Mouse (Mus musculus) gastrocnemius, postnatal 4 days (tissue): ENCODE results near the gene Klrg1. TPM values are rescaled to one million over a fixed set of nuclear protein-coding genes. Genes with fewer than 3 reads are reported as not detected.

Source experiments
- DNase-seq, 2 experiments: peaks; one replicate each; pipeline ENCODE4 v3.0.0; 2021 to 2022; ENCODE audit warnings: low spot score in 2 of 2, mixed read lengths in 2 of 2
- total RNA-seq, 2 experiments: library from RNA; stranded (reverse); gene quantifications; 2 replicates each; pipeline ENCODE4 v1.2.3; 2021

Klrg1 gene
- total RNA-seq, 2 experiments from 2014 or later = not detected

DNA sequence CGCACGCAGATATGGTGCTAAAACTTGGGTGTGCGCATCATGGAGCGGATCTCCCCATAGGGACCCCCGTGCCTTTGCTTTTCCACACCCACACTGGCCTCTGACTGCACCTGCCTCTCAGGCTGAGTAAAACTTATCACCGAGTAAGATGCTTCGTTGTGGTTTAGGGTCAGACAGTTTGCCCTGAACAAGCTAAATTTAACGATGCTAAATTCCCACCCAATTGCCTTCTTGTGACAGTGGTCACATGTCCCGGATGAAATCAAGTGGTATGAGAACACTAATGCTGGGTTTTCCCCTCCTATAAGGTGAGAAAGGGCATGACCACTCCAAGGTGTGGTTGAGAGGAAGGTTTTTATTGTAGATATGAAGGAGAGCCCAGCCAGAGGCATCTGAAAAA lies 11.1 kb upstream of the Klrg1 start:
- no peak for DNase-seq

DNA sequence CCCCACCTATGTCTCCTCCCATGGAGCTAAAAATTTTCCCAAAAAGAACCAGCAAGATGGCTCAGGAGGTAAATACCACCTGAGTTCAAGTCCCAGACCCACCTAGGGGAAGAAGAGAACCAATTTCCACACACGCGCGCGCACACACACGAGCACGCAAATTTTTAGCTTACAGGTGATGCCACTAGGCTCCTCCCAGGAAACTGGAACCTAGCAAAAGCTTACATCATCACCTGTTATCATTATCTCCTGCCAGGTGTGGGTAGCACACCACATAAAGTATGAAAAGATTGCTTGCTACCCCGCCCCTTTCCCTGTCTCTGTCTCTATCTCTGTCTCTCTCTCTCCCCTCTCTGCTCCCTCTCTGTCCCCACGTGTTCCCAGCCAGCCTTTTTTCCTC lies 10.4 kb upstream of the Klrg1 start:
- DNase-seq = no peak

DNA sequence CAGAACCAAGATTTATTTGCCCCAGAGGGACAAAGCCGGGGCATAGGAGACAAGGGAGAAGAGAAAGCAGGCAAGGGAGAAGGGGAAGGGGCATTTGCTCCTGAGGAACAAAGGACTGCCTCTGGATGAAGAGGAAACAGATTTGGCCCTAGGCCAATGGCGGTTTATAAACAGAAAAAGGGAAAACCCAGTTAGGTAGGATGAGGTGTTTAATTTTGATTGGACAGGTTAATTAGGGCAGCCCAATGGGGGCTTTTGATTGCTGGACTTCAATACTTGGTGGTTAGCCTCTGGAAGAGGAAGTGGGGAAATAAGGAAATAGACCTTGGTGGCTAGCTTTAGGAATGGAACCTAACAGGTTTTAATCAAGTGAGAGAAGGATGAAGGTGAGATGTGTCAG lies 9.5 kb upstream of the Klrg1 start:
- DNase-seq = no peak

DNA sequence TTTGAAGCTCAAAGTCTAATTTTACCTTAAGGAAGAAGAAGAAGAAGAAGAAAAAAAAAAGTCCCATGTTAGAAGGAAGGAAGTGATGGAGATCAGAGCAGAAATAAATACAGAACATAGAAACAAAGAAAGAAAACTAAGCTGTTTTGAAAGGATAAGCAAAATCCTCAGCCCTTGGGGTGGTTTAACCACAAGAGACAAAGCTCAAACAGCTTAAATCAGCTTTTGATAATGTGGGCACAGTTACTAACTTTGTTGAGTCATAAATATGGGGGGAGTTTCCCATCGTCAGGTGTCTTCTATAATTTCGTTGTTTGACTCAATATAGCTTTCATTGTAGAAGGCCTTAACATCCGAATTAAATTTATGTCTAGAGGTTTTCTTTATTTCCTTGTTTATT lies 9.1 kb upstream of the Klrg1 start:
- DNase-seq = no peak

DNA sequence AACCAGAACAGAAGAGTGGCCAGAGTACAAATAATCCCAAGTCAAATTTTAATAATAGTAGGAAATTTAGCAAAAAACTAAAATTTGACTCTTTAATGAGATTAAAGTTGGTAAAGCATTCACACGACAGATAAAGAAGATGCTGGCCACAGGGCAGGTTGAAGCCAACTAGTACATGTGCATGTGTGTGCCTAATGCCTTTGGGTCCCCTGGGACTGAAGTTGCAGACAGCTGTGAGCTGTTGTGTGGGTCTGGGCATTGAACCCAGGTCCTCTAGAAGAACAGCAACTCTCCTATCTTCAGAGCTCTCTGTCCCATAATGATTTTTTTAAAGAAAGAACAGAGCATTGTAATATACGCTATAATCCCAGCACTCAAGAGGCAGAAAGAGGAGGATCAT lies 8.6 kb upstream of the Klrg1 start:
- DNase-seq = no peak

DNA sequence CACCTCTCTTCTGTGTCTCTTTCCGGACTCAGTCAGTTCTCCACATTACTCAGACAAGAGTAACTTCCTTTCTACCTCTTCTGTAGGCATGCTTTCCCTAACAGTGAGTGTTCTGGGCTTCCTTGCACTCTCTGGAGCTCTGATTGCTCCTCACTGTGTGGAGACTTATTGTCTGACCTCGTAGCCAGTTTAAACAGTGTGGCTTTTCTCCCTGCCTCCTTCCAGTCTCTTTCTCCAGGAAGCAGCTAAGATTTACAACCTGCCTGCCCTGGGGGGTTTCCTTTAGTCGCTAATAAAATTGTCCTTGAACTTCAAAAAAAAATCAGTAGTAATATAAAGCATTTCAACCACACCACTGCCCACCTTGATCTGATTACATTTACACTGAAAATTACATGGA lies 7.6 kb upstream of the Klrg1 start:
- no peak for DNase-seq

DNA sequence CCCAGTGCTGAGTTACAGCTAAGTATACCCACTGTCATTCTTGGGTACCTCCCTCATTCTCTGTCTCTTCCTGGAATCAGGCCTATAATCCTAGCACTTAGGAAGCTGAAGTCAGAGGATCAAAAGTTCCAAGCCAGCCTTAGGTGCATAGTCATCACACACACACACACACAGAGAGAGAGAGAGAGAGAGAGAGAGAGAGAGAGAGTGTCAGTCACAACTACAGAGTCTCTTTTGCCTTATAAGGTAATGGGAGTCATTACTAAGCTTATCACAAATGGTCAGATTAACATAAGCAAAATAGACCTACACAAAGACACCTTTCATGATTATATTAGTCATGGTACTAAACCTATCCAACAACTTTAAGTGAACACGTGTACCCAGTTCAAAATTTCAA lies 6.6 kb upstream of the Klrg1 start:
- DNase-seq = no peak

DNA sequence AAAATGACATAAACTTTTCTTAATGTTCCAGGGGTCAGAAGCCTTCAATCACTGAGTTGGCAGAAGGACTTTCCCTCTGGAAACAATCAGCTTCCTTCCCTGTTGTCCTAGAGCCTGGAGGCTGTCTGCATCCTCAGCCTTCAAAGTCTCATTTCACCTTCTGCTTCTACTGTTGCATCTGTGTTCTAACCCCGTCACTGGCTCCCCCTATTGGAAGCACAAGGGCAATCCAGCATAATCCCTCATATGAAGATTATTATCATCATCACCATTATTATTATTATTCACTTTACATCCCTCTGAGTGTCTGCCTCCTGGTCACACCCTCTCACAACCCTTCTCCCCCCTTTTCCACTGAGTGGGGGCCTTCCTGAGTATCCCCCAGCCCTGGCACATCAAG lies 5.6 kb upstream of the Klrg1 start:
- no peak for DNase-seq

DNA sequence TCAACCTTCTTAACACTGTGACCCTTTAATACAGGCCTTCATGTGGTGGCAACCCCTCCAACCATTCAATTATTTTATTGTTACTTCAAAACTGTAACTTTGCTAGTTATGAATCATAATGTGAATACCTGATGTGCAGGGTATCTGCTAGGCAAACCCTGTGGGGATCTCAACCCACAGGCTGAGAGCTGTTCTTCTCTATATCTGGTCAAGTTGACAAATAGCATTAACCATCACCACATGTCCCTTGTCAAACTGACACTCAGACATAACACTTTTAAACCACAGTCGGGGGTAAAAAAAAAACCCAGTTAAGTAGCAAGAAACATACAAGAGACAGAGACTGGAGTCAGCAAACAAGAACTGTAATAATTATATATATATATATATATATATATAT lies 2.1 kb upstream of the Klrg1 start:
- DNase-seq = no peak

DNA sequence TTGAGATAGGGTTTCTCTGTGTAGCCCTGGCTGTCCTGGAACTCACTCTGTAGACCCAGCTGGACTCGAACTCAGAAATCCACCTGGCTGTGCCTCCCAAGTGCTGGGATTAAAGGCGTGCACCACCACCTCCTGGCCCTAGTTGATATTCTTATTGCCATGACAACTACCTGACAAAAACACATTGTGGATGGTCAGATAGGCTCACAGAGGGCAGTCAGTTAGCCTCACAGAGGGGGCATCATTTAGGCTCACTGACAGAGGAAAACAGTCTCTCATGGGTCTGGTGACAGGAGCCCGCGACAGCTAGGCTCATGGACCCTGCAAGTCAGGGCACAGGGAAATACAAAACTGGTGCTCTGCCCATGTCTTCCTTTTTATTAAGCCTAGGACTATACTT lies 1.6 kb upstream of the Klrg1 start:
- DNase-seq = no peak

DNA sequence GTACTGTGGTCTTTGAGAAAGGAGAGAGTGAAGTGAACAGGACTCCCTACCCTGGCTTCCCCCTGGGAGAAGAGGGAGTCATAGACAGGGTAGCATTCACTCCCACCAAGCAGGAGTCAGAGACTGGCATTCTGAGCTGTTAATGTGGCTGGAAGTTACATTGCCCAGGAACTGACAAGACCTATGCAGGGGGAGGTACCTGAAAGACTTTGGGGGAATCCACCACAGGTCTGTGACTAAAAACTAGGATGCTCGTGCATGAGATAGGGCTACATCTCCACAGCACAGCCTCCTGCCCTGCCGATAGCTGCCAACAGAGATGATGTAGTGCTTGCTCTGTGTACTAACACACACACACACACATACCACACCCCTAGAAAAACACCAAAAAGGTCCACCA lies 747 bp upstream of the Klrg1 start:
- no peak for DNase-seq

DNA sequence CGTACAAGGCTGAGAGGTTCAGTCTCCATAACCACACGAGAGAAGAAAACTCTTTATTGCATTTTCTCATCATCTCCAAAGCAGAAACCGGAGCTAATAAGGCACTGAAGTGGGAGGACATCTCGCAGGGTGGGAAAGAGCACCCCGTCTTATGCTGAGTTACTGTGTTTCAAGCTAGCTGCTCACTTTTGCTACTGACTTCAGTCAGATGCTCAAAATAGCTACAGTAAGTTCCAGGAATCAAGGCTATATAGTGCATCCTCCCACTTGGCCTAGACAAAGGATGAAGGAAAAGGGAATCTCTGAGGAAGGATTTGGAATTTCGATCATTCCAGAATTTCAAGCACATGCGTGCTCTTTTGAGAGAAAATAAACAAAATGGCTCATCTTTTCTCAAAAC lies 6.1 kb downstream of the Klrg1 start:
- no peak for DNase-seq

DNA sequence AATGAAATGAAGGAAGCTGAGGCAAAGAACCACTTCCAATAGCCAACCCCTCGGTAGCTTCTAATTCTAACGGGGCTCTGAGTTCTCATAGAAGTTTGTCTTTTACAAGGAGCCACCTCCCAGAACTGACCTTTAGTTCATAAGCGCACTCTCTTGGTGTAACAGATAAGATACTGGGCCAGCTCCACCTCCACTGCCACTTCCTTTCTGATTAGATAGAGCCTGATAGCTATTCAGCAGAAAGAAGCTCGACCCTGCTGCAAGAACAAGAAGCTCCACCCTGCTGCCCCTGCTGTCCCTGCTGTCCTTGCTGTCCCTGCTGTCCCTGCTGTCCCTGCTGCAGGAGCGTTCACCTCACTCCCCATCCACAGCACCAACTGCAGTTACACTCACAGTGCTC lies 8.1 kb downstream of the Klrg1 start:
- no peak for DNase-seq

DNA sequence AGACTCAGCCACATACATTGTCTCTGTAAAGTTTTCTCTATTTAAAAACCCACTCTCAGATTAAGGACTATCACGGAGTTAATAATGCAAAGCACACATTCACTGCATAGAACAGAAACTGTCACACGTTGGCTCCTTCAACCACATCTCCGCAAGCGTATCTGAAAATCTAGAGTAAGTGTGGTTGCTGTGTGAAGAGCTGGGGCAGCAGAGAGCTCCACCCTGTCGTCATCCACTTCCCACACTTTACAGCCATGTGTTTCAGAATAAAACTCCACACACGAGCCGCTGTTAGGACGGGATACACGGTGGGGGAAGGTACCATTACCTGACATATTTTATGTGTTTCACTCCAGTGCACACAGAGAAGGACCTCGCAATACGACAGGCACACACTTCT lies 12.5 kb downstream of the Klrg1 start:
- DNase-seq = no peak

DNA sequence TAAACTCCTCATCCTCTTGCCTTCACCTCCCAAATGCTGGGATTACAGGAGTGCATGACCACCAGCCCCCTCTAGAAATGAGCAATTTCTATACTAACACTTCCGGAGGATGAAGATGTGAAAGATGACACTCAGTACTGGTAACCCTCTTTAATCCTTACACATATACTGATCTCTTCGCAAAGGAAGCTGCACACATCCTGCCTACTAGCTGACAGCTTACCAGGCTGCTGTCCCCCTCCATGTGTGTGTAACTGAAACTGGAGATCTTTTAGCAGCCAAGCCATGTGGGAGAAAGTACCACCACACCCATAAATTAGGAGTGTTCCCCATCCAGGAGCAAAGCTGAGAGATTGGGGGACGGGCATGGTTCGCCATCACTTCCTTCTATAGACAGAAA lies 13.5 kb downstream of the Klrg1 start:
- DNase-seq = no peak

DNA sequence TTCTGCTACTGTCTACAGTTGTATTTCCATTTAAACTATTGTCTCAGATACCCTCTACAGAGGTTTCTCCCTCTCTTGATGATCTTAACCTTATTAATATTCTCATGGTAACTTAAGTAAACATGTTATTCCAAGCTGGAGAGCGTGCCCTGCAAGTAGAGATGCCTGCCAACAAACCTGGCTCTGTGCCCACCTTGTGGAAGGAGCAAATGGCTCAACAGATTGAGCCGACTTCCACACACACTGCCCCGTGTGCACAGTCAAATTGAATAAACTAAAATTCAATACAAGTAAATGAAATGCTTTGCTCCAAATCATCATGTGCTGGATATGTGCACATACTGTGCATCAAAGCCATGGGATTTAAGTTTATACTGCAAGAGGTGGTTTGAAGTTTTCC lies 14.1 kb downstream of the Klrg1 start:
- DNase-seq = peak; percentile 32 to 68

DNA sequence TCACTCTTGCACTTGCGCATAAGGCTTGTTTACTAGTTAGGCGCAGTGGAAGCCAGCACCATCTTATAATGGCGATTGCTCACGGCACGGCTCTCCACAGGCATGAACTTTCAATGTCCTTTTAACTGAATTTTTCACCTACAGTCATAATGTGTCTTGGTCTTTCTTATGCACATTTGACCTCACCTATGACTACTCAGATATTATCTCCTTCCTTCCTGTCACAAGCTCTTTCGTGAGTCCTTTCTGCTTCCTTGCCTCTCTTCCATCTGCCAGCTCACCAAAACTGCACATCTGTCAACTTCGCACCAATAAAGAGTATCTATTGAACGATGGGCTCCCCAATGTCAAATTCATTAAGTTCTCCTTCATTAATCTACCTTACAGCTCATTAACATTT lies 20.1 kb downstream of the Klrg1 start:
- DNase-seq = no peak

DNA sequence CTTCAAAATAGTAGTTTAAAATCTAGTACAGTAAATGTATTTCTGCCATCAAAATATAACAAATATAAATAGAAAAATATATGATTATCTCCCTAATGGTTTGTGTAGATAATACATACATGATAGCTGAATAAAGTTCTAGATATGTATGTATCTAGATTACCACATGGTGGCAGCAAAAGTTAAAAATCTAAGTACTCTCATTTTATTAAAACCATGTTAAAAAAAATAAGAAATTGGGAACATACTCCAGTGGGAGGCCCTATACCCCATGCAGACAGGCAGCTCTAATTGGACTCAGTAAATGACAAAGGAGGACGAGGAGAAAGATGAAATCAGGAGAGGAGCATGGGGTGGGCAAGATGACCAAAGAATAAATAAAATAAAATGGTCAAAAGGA lies 30.5 kb downstream of the Klrg1 start:
- DNase-seq = no peak

DNA sequence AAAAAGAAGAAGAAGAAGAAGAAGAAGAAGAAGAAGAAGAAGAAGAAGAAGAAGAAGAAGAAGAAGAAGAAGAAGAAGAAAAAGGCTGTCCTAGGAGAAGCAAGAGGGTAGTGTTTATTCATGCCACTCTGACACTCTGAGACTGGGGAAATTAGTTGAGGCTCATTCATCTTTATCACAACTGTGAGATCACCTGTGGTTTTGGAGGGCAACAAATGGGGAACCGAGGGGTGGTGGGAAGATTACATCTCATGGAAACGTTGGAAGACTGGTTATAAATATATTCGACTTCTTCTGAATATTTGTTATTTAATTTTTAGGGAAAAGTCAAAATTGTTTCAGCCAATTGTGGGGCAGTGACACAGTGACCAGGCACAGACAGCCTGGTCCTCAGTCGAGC lies 32.6 kb downstream of the Klrg1 start:
- DNase-seq = no peak

Other genes starting within 250 kb of the Klrg1 start
- gene M6pr, start 25.8 kb upstream of the Klrg1 start, total RNA-seq = 10 to 100 TPM; 44.9 to 45.3 TPM
- gene Phc1, start 57.7 kb upstream of the Klrg1 start, total RNA-seq = 10 to 100 TPM; 24.3 to 24.8 TPM
- 1 to 10 TPM; 2.1 to 2.9 TPM for gene Rimklb, start 215.9 kb upstream of the Klrg1 start, total RNA-seq
- 100 to 1,000 TPM; 226 to 237 TPM for gene Mfap5, start 223.0 kb upstream of the Klrg1 start, total RNA-seq